Mouse (Mus musculus) monocyte, adult 59 days (primary cell): ENCODE measurements around the gene Snx14. TPM values are rescaled to one million over a fixed set of nuclear protein-coding genes. Genes with fewer than 3 reads are reported as not detected.

Experiments used
- total RNA-seq, 2 experiments: library from RNA; stranded (reverse); gene quantifications; one replicate each; pipeline ENCODE4 v1.2.4; 2023

The Snx14 gene
- total RNA-seq = 10 to 100 TPM; 29.4 to 29.8 TPM

DNA sequence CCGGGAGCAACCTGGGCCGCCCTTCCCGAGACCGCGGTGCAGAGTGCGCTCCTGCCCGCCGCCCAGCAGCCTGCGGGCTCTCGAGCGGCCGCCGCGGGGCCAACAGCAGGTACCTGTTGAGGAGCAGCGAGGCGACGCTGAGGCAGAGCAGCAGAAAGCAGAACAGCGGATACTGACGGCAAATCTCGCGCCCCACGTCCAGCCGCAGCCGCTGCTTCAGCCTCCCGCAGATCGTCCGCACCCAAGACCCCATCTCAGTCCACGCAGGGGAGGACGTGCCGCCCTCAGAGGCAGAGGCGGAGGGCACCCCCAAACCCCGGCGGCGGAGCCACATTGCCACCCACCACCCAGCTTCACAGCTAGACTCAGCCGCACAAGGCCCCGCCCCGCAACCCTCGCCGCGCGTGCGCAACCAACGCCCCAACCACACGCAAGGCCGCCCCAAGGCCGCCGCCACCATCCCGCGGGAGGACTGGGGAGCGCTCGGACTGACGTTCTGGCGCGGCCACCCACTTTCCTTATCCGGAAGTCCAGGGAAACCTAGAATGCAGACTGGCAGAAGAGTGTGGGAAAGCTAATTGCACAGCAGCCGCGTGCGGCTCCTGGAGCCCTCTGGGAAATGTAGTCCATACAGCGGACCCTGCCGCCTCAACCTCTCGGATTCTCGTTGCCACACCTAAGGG, at the start of gene Snx14:
Gene Snx14 (minus strand): TSS at position 404 of the 683 bp plus-strand sequence.

DNA sequence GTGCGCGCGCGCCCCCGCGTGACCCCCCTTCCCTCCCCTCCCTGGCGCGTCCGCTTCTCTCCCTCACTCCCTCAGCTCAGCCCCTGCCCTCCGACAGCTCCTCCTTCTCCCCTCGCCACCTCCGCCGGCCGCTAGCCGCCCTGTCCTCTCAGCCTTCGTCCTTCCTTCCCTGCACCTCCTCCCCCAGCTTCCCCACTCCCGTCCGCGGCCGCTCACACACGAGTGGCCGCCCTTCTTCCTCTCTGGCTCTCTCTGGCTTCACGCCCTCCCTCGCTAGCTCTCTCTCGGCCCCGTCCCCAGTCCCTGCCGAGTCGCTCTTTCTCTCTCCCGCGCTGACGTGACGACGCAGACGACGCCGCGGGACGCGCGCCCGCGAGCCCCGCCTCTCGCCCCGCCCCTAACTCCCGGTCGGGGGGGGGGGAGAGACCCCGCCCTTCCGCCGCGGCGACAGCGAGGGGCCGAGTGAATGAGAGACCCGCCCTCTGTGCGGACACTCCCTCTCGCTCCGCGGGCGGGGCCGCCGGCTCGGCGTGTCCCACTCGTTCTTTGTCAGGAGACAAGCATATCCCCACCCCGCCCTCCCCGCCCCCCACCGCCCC, 43.6 kb upstream of the Snx14 start, which contains the start of gene Syncrip:
Gene Syncrip (minus strand): TSS at position 345 of the 599 bp plus-strand sequence.

DNA sequence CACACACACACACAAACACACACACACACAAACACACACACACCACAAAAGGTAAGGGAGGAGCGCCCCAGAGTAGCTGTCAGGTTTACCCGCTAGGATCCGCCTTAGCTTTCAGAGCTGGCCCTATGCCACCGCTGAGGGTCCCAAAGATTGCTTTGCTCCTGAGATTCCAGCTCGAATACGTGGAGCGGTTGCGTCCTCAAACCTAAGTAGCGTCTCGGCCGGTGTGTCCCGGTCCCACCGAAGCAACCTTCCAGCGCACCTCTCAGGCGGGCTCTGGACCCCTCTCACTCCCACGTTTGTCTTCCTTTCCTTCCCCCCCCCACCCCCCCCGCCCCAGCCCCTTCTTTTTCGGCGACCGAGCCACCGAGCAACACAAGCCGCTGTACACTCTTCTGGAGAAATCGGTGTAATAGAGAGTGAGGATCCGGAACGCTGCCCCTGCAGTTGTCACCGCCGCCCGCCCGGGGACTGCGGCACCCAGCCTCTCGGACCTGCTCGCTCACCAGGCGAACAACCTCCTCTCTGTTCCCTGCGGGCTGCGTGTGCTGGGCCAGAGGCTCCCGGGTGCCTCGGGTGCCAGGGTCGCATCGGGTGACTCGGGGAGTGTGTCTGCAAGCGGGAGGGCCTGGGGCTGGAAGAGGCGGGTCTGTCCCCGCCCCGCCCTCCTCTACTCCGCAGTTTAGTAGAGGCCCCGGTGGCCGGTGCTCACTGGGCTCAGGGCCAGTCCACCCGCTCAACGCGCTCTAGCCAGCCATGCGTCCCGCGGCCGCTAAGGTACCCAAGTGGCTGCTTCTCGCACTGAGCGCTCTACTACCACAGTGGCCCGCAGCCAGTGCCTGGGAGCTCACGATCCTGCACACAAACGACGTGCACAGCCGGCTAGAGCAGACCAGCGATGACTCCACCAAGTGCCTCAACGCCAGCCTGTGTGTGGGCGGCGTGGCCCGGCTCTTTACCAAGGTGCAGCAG, 111.5 kb downstream of the Snx14 start, which contains the start of gene Nt5e:
Gene Nt5e (plus strand): TSS at position 268 of the 972 bp plus-strand sequence.

Other genes with a start within 250 kb of the Snx14 start
- under 1 TPM; 0.64 to 0.94 TPM for gene Nt5e, start 111.8 kb downstream of the Snx14 start, total RNA-seq
- not detected for gene Gm20537, start 17.7 kb upstream of the Snx14 start, total RNA-seq
- 10 to 100 TPM; 67.2 to 89.2 TPM for gene Syncrip, start 43.6 kb upstream of the Snx14 start, total RNA-seq
- 1 to 10 TPM; 6.4 to 7.8 TPM for gene Zfp949, start 109.1 kb upstream of the Snx14 start, total RNA-seq
- gene Trim43a, start 141.9 kb upstream of the Snx14 start, total RNA-seq = under 1 TPM in 1 of 2 experiments, not detected in 1; 0.82 TPM